Mouse (Mus musculus): ENCODE measurements around the gene Wnk2. TPM values are rescaled to one million over a fixed set of nuclear protein-coding genes. Genes with fewer than 3 reads are reported as not detected.
A peak's percentile ranks its signal among the peaks of the same experiment; 100 is the strongest.

Wnk2 gene
- polyA plus RNA-seq, 1 experiment from 2014 or later, result 1.4 TPM

GRCm38 (mm10) chr13:49154028-49154427 lies 6.2 kb upstream of the Wnk2 start:
- H3K36me3 ChIP-seq, result no peaks in the 10 kb centered on the region
- no peak overlapping the region for H3K27ac ChIP-seq
- WGBS, result 75% methylated on average over 10 of the region's 10 CpGs
- H3K9ac ChIP-seq, result no peak overlapping the region
- no peak for ATAC-seq (replicated peaks; ENCODE audit: low FRiP score)
- peaks cover 19% of the 10 kb centered on the region for H3K27me3 ChIP-seq
- no peak overlapping the region for H3K4me2 ChIP-seq
- H3K9me3 ChIP-seq (replicated peaks), result no peaks in the 10 kb centered on the region
- H3K4me3 ChIP-seq (replicated peaks), result no peak overlapping the region
- H3K4me1 ChIP-seq, result peaks cover 11% of the 10 kb centered on the region

- H3K9me3 ChIP-seq (replicated peaks), result no peaks in the 10 kb centered on the region
- H3K4me1 ChIP-seq, result peaks cover 44% of the 10 kb centered on the region
- no peak overlapping the region for H3K4me3 ChIP-seq (replicated peaks)
- H3K9ac ChIP-seq, result no peak overlapping the region
- no peaks in the 10 kb centered on the region for H3K36me3 ChIP-seq
- H3K4me2 ChIP-seq, result peak overlapping the region; percentile 99; the same call in 1 of the 2 replicates
- WGBS, result 76% methylated on average over 4 of the region's 4 CpGs
- peaks cover 68% of the 10 kb centered on the region for H3K27me3 ChIP-seq
- 0 out of 2 replicates have a peak overlapping the region, but pooled peaks have one; percentile 22 for H3K27ac ChIP-seq
- ATAC-seq (replicated peaks; ENCODE audit: low FRiP score), result no peak
Observed at GRCm38 (mm10) chr13:49148687-49149086, 873 bp upstream of the Wnk2 start.

- Histone ChIP-seq H3K9me3 (replicated peaks) (no peaks in the 10 kb centered on the region), H3K4me1 (peaks cover 41% of the 10 kb centered on the region), H3K36me3 (no peaks in the 10 kb centered on the region), H3K27ac (no peak overlapping the region), H3K27me3 (peaks cover 68% of the 10 kb centered on the region), H3K4me2 (peak overlapping the region; percentile 99), H3K4me3 (replicated peaks) (peak overlapping the region; percentile 73), H3K9ac (peak overlapping the region; percentile 67)
- WGBS, result under 1% methylated on average over 95 of the region's 98 CpGs
- ATAC-seq (replicated peaks; ENCODE audit: low FRiP score), result peak; percentile 74
Observed at GRCm38 (mm10) chr13:49147007-49147857, 582 bp downstream of the Wnk2 start.

- peak overlapping the region; percentile 67 for H3K9ac ChIP-seq
- 0% methylated on average over 43 of the region's 44 CpGs for WGBS
- H3K27ac ChIP-seq, result no peak overlapping the region
- H3K9me3 ChIP-seq (replicated peaks), result no peaks in the 10 kb centered on the region
- ATAC-seq (replicated peaks; ENCODE audit: low FRiP score), result no peak; the same call in 1 of the 2 replicates
- H3K36me3 ChIP-seq, result no peaks in the 10 kb centered on the region
- H3K4me3 ChIP-seq (replicated peaks), result peak overlapping the region; percentile 73
- peaks cover 68% of the 10 kb centered on the region for H3K27me3 ChIP-seq
- H3K4me2 ChIP-seq, result peak overlapping the region; percentile 99
- peaks cover 41% of the 10 kb centered on the region for H3K4me1 ChIP-seq
Observed at GRCm38 (mm10) chr13:49146698-49147006, 1.2 kb downstream of the Wnk2 start.

- Histone ChIP-seq H3K36me3 (no peaks in the 10 kb centered on the region), H3K4me3 (replicated peaks) (peak overlapping the region; percentile 73), H3K9me3 (replicated peaks) (no peaks in the 10 kb centered on the region), H3K27ac (no peak overlapping the region), H3K27me3 (peaks cover 68% of the 10 kb centered on the region), H3K4me1 (peaks cover 41% of the 10 kb centered on the region), H3K9ac (peak overlapping the region; percentile 67; the same call in 1 of the 2 replicates), H3K4me2 (peak overlapping the region; percentile 99)
- ATAC-seq (replicated peaks; ENCODE audit: low FRiP score), result no peak
- WGBS, result 24% methylated on average over 17 of the region's 17 CpGs
Observed at GRCm38 (mm10) chr13:49146040-49146697, 1.6 kb downstream of the Wnk2 start.

GRCm38 (mm10) chr13:49145396-49145795 lies 2.4 kb downstream of the Wnk2 start:
- peaks cover 44% of the 10 kb centered on the region for H3K4me1 ChIP-seq
- WGBS, result 39% methylated on average over 7 of the region's 7 CpGs
- H3K4me2 ChIP-seq, result peak overlapping the region; percentile 99; the same call in 1 of the 2 replicates
- no peaks in the 10 kb centered on the region for H3K36me3 ChIP-seq
- peaks cover 64% of the 10 kb centered on the region for H3K27me3 ChIP-seq
- H3K27ac ChIP-seq, result no peak overlapping the region
- no peak for ATAC-seq (replicated peaks; ENCODE audit: low FRiP score)
- no peak overlapping the region for H3K9ac ChIP-seq
- no peaks in the 10 kb centered on the region for H3K9me3 ChIP-seq (replicated peaks)
- no peak overlapping the region for H3K4me3 ChIP-seq (replicated peaks)

- Histone ChIP-seq H3K36me3 (no peaks in the 10 kb centered on the region), H3K4me1 (peaks cover 46% of the 10 kb centered on the region), H3K27me3 (peaks cover 56% of the 10 kb centered on the region), H3K4me2 (no peak overlapping the region), H3K9me3 (replicated peaks) (no peaks in the 10 kb centered on the region), H3K9ac (no peak overlapping the region), H3K4me3 (replicated peaks) (no peak overlapping the region), H3K27ac (no peak overlapping the region)
- ATAC-seq (replicated peaks; ENCODE audit: low FRiP score), result no peak
- 70% methylated on average over 6 of the region's 6 CpGs for WGBS
Observed at GRCm38 (mm10) chr13:49144451-49144850, 3.4 kb downstream of the Wnk2 start.

GRCm38 (mm10) chr13:49143323-49143722 lies 4.5 kb downstream of the Wnk2 start:
- Histone ChIP-seq H3K27me3 (peaks cover 45% of the 10 kb centered on the region), H3K9ac (no peak overlapping the region), H3K9me3 (replicated peaks) (no peaks in the 10 kb centered on the region), H3K27ac (no peak overlapping the region), H3K4me2 (no peak overlapping the region), H3K4me1 (peaks cover 41% of the 10 kb centered on the region), H3K4me3 (replicated peaks) (no peak overlapping the region), H3K36me3 (no peaks in the 10 kb centered on the region)
- ATAC-seq (replicated peaks; ENCODE audit: low FRiP score), result no peak
- WGBS, result 93% methylated on average over 7 of the region's 7 CpGs

- Histone ChIP-seq H3K4me3 (replicated peaks) (no peak overlapping the region), H3K4me2 (no peak overlapping the region), H3K27ac (no peak overlapping the region), H3K4me1 (peaks cover 32% of the 10 kb centered on the region), H3K36me3 (no peaks in the 10 kb centered on the region), H3K9ac (no peak overlapping the region), H3K9me3 (replicated peaks) (no peaks in the 10 kb centered on the region), H3K27me3 (peaks cover 35% of the 10 kb centered on the region)
- 71% methylated on average over 5 of the region's 5 CpGs for WGBS
- ATAC-seq (replicated peaks; ENCODE audit: low FRiP score), result no peak
Observed at GRCm38 (mm10) chr13:49142396-49142795, 5.4 kb downstream of the Wnk2 start.

GRCm38 (mm10) chr13:49140567-49140966 lies 7.2 kb downstream of the Wnk2 start:
- Histone ChIP-seq H3K4me1 (peaks cover 13% of the 10 kb centered on the region), H3K27ac (no peak overlapping the region), H3K27me3 (peaks cover 17% of the 10 kb centered on the region), H3K4me3 (replicated peaks) (no peak overlapping the region), H3K9me3 (replicated peaks) (no peaks in the 10 kb centered on the region), H3K9ac (no peak overlapping the region), H3K36me3 (no peaks in the 10 kb centered on the region), H3K4me2 (no peak overlapping the region)
- ATAC-seq (replicated peaks; ENCODE audit: low FRiP score), result 0 out of 2 replicates have a peak, but pooled peaks have one; percentile 29
- WGBS, result 53% methylated on average over 4 of the region's 4 CpGs

GRCm38 (mm10) chr13:49134491-49134890 lies 13.3 kb downstream of the Wnk2 start:
- H3K36me3 ChIP-seq, result no peaks in the 10 kb centered on the region
- H3K27me3 ChIP-seq, result no peaks in the 10 kb centered on the region
- H3K4me3 ChIP-seq (replicated peaks), result no peak overlapping the region
- no peak overlapping the region for H3K9ac ChIP-seq
- no peaks in the 10 kb centered on the region for H3K9me3 ChIP-seq (replicated peaks)
- no peak overlapping the region for H3K27ac ChIP-seq
- 89% methylated on average over 11 of the region's 11 CpGs for WGBS
- H3K4me1 ChIP-seq, result peaks cover 19% of the 10 kb centered on the region
- H3K4me2 ChIP-seq, result no peak overlapping the region
- no peak for ATAC-seq (replicated peaks; ENCODE audit: low FRiP score)

- H3K9me3 ChIP-seq (replicated peaks), result no peaks in the 10 kb centered on the region
- ATAC-seq (replicated peaks; ENCODE audit: low FRiP score), result no peak
- no peaks in the 10 kb centered on the region for H3K36me3 ChIP-seq
- no peaks in the 10 kb centered on the region for H3K27me3 ChIP-seq
- H3K9ac ChIP-seq, result no peak overlapping the region
- no peak overlapping the region for H3K27ac ChIP-seq
- H3K4me3 ChIP-seq (replicated peaks), result no peak overlapping the region
- H3K4me2 ChIP-seq, result no peak overlapping the region
- WGBS, result 67% methylated on average over 4 of the region's 4 CpGs
- H3K4me1 ChIP-seq, result peaks cover 23% of the 10 kb centered on the region
Observed at GRCm38 (mm10) chr13:49133125-49133524, 14.7 kb downstream of the Wnk2 start.
